Mouse (Mus musculus): Measurements from ENCODE around the gene Iqch.

Gene Iqch

GRCm38 (mm10) chr9:63612565-63613515 lies 10.5 kb upstream of the Iqch start:
- no peak for DNase-seq (ENCODE audit: low spot score in 2 of 2)

DNA sequence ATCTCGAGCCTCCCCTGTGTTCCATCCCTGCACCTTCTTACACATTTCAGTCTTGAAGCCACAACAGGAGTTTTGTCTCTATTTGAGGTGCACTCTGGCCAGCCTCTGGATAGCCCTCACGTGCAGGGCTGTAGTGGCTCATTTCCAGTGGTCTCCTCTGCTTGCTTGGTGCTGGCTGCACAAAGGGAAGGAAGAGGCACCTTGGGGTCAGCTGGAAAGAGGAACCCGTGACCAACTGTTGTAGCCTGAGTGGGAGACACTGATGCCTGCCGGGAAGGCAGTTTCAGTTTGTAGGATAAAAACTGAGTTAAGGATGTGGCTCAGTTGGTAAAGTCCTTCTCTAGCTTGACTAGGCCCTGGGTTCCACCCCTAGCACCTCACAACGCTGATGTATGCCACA lies 9.7 kb upstream of the Iqch start:
- peak in 1 of 2 experiments; percentile 9 for DNase-seq (ENCODE audit: low spot score in 2 of 2)

DNA sequence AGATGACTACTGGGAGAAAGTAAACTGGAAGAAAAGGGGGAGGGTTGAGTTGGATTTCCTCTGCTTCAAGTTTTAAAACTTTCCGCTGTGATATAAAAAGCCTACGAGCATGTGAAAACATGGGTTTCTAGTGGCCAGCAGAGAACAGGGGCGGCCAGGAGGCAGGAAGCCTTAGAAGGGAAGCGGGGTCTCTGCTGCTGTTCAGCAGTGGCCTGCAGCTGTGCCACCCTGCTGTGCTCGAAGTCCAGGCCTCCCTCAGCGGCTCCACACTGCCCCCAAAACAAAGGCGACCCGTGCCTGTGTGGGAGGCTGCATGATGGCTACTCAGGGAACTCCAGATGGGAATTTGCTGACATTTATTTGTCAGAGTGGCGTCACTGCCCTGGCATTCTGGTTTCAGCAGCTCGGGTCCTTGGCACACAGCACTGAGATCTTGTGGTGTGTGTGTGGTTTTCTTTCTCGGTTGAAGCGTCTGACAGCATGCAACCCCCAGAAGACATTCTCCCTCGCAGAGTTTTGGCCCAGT lies 8.6 kb upstream of the Iqch start:
- DNase-seq (ENCODE audit: low spot score in 2 of 2), result no peak

GRCm38 (mm10) chr9:63610231-63610630 lies 7.9 kb upstream of the Iqch start:
- no peak for DNase-seq (ENCODE audit: low spot score in 2 of 2)

GRCm38 (mm10) chr9:63609776-63610175 lies 7.5 kb upstream of the Iqch start:
- no peak for DNase-seq (ENCODE audit: low spot score in 2 of 2)

- no peak for DNase-seq (ENCODE audit: low spot score in 2 of 2)
Measured at GRCm38 (mm10) chr9:63609246-63609645, 7.0 kb upstream of the Iqch start.

DNA sequence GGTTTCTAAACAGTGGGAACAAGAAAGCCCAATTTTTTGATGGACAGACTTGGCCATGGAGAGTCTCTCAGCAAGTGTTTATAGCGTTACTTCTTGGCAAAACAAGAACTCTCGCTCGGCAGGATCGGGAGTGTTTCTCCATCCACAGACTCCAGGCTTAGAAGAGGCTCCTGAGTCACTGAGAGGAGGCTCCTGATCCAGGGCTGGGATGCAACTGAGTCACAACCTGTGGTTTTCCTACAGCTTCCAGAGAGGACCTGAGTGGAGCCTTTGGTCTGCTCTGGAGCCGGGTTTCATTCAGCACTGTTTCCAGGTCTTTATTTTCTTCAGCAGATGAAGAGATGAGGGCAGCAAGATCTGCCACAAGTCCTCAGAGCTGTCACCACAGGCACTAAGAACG lies 5.7 kb upstream of the Iqch start:
- DNase-seq (ENCODE audit: low spot score in 2 of 2), result no peak

- DNase-seq (ENCODE audit: low spot score in 2 of 2), result peak in 1 of 2 experiments; percentile 52
Measured at GRCm38 (mm10) chr9:63606594-63606993, 4.3 kb upstream of the Iqch start.

- peak; percentile 13 to 46 for DNase-seq (ENCODE audit: low spot score in 2 of 2)
Measured at GRCm38 (mm10) chr9:63603849-63604248, 1.6 kb upstream of the Iqch start.

DNA sequence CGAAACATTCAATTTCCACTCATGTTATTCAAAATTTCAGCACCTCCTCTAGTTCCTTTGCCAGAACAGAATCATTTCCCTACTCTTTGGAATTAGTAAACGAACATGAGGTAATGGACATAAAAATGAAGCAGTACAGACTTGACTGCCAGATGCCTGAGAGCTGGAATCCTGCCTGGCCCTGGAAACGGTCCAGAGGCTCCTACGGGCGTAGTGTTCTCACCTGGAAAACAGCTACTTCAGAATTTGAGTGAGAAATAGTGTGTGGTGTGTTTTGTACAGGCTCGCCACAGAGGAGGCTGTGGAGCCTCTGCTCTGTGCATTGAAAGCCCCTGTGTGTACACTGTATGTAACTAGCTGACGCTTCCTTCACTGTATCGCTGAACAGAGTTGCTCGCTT lies 5.6 kb downstream of the Iqch start:
- DNase-seq (ENCODE audit: low spot score in 2 of 2), result no peak

DNA sequence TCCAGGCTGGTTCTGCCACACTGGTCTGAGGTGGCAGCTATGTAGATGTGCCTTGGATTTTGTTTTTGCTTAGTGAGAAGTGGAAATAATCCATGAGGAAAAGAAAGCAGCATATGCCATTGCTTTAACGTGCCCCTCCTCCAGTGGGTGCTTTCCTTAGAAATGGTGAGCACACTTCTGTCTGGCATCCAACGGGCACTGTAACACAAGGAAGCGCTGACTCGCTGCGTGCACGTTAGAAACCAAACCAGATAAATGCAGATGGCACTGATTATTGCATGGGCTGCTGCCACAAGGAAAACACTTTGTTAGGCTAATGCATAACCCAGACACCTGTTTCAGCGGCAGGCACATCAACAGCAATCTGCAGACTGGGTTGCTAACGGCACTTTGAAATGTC lies 6.6 kb downstream of the Iqch start:
- no peak for DNase-seq (ENCODE audit: low spot score in 2 of 2)

GRCm38 (mm10) chr9:63595032-63595431 lies 7.3 kb downstream of the Iqch start:
- no peak for DNase-seq (ENCODE audit: low spot score in 2 of 2)

DNA sequence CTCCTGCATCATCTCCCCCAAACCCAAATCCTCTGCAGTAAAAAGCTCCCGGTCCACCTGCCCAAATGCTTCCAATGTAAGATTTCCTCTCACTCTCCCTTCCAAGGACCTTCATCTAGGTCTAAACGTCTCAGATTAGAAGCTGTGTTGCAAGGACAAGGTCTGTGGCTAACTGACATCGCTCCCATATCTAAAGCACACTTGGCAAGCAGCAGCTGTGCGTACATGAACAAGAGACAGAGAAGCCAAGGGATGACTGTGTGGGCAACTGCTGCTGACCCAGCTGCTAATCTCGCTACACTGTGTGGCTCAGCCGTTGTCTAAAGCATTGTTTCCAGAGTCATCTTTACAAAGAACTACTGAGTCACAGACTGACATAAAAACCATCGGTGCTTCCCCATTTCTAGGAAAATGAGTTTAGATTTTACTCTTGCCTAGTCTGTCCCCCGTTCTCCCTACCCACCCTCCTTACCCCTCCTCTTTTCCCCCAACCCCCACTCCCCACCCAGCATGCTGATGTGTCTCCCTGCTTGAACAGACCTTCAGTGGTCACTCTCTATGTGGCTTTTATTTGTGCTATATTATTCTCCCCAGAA lies 10.5 kb downstream of the Iqch start:
- no peak for DNase-seq (ENCODE audit: low spot score in 2 of 2)

- no peak for DNase-seq (ENCODE audit: low spot score in 2 of 2)
Measured at GRCm38 (mm10) chr9:63590592-63590991, 11.7 kb downstream of the Iqch start.

- no peak for DNase-seq (ENCODE audit: low spot score in 2 of 2)
Measured at GRCm38 (mm10) chr9:63589209-63589608, 13.1 kb downstream of the Iqch start.

- DNase-seq (ENCODE audit: low spot score in 2 of 2), result no peak
Measured at GRCm38 (mm10) chr9:63585251-63585650, 17.0 kb downstream of the Iqch start.

- DNase-seq (ENCODE audit: low spot score in 2 of 2), result no peak
Measured at GRCm38 (mm10) chr9:63581778-63582177, 20.5 kb downstream of the Iqch start.

DNA sequence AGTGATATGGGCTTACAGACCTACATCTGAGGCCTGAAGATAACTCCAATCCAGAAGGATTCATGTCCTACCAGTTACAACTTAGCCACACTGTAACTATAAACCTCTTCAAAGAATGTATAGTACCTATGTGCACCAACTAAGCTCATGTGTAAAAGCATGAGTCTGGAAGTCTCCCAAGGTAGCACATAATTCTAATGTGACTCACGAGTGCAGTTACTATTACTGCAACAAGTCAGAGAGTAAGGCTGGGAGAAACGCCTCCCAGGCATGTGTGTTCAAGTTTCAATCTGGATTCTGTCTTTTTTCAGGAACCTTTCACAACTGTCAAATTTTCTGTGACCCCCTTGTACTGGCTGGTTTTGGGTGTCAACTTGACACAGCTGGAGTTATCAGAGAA lies 22.2 kb downstream of the Iqch start:
- no peak for DNase-seq (ENCODE audit: low spot score in 2 of 2)

GRCm38 (mm10) chr9:63579644-63580043 lies 22.6 kb downstream of the Iqch start:
- peak in 1 of 2 experiments; percentile 23 for DNase-seq (ENCODE audit: low spot score in 2 of 2)

DNA sequence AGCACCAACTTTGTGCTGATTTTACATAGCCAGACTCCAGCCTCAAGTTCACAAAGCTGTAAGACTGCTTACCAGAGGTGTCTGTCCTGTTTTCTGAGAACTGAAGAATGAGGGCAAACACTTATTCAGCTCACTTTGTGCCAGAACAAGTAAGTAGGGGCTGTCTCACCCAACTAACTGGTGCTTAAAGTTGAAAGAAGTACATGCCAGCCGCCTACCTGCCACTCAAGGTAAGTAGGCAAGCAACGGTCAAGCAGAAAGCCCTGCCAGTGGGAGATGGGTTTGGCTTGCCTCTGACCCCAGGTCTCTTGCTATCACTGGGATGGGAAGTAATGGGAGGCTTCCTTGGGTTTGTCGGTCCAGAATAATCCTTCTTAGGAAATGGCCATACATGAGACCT lies 24.8 kb downstream of the Iqch start:
- DNase-seq (ENCODE audit: low spot score in 2 of 2), result no peak

DNA sequence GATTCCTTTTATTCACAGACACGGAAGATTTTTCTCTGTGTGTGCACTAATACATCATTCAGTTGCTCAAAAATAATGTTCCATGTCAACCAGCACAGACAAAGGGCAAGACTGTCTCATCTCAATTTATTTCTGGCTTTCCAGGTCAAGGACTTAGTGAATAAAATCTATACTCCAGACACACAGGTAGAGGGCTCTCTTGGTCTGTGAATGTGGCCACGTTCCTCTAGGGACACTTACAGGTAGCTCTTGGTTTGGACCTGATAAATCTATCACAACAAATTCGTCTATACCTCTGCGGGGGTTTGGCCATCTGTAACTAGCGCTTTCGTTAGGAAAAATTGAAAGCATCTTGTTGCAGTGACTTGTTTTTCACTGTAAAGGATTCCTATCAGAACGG lies 29.4 kb downstream of the Iqch start:
- no peak for DNase-seq (ENCODE audit: low spot score in 2 of 2)

DNA sequence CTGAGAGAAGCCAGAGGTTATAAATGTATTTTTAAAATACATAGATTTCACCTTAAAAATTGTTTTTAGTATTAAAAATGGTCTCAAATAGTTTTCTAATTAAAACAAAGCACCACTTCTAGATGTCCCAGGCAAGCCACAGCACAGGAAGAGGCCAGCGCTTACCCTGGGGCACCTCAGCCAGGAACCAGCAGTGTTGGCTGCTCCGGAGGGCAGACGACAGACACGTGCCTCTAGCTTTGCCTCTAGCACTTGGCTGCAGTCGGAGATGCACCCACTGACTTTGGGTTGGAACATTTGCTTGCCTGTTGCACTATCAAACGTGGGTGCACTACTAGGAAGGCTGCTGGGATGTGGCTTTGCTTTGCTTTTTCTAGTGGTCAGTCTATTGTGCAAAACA lies 30.4 kb downstream of the Iqch start:
- DNase-seq (ENCODE audit: low spot score in 2 of 2), result no peak

GRCm38 (mm10) chr9:63568808-63569207 lies 33.5 kb downstream of the Iqch start:
- no peak for DNase-seq (ENCODE audit: low spot score in 2 of 2)

Measured in spleen, postnatal 10 days (tissue).